Mouse (Mus musculus): ENCODE results near the gene Chchd6. TPM values are rescaled to one million over a fixed set of nuclear protein-coding genes. Genes with fewer than 3 reads are reported as not detected.
A peak's percentile ranks its signal among the peaks of the same experiment; 100 is the strongest.

The Chchd6 gene
- total and polyA plus RNA-seq, 3 experiments: 4.7 to 15.8 (median 7.1) TPM

GRCm38 (mm10) chr6:89634400-89634799, 38.9 kb upstream of the Chchd6 start:
- Histone ChIP-seq H3K9me3 (replicated peaks) (no peaks in the 10 kb centered on the region), H3K4me3 (ENCODE audit: low read depth, low read length) (no peak overlapping the region), H3K36me3 (replicated peaks) (no peaks in the 10 kb centered on the region), H3K27me3 (ENCODE audit: insufficient read depth, low read length) (peaks cover 30% of the 10 kb centered on the region), H3K4me1 (ENCODE audit: insufficient read depth, low read depth, low read length) (no peaks in the 10 kb centered on the region)
- no peak for ATAC-seq (ENCODE audit: extremely low read depth, insufficient number of reproducible peaks, low FRiP score, poor library complexity, severe bottlenecking)
- DNase-seq (ENCODE audit: low spot score): no peak
- no peak for TF ChIP-seq CTCF (IDR thresholded peaks at IDR 0.05; ENCODE audit: low read depth, low read length)
- TF ChIP-seq GATA2 (IDR thresholded peaks at IDR 0.05; ENCODE audit: borderline replicate concordance, low read depth, low read length): no peak
- no peak for TF ChIP-seq POLR2AphosphoS5 (IDR thresholded peaks at IDR 0.05; ENCODE audit: insufficient replicate concordance, low read depth, low read length)
- TF ChIP-seq GATA1 (IDR thresholded peaks at IDR 0.05; ENCODE audit: borderline replicate concordance, low read length): no peak

GRCm38 (mm10) chr6:89633115-89633514, 37.7 kb upstream of the Chchd6 start:
- peaks cover 33% of the 10 kb centered on the region for H3K27me3 ChIP-seq (ENCODE audit: insufficient read depth, low read length)
- TF ChIP-seq POLR2AphosphoS5 (IDR thresholded peaks at IDR 0.05; ENCODE audit: insufficient replicate concordance, low read depth, low read length) (no peak), CTCF (IDR thresholded peaks at IDR 0.05; ENCODE audit: low read depth, low read length) (no peak), GATA1 (IDR thresholded peaks at IDR 0.05; ENCODE audit: borderline replicate concordance, low read length) (no peak), TAL1 (conservative IDR thresholded peaks at IDR 0.05; ENCODE audit: low read depth, low read length) (no peak), GATA2 (IDR thresholded peaks at IDR 0.05; ENCODE audit: borderline replicate concordance, low read depth, low read length) (no peak)
- no peak for ATAC-seq (ENCODE audit: extremely low read depth, insufficient number of reproducible peaks, low FRiP score, poor library complexity, severe bottlenecking)

GRCm38 (mm10) chr6:89631809-89632562, 36.5 kb upstream of the Chchd6 start:
- no peak for TF ChIP-seq GATA1 (IDR thresholded peaks at IDR 0.05; ENCODE audit: borderline replicate concordance, low read length)
- peak; percentile 45; the same call in 1 of the 2 replicates for TF ChIP-seq CTCF (IDR thresholded peaks at IDR 0.05; ENCODE audit: low read depth, low read length)
- no peak for TF ChIP-seq GATA2 (IDR thresholded peaks at IDR 0.05; ENCODE audit: borderline replicate concordance, low read depth, low read length)
- Histone ChIP-seq H3K36me3 (replicated peaks) (no peaks in the 10 kb centered on the region), H3K9me3 (replicated peaks) (no peaks in the 10 kb centered on the region), H3K4me3 (ENCODE audit: low read depth, low read length) (no peak overlapping the region), H3K4me1 (ENCODE audit: insufficient read depth, low read depth, low read length) (no peaks in the 10 kb centered on the region), H3K27me3 (ENCODE audit: insufficient read depth, low read length) (peaks cover 28% of the 10 kb centered on the region)
- ATAC-seq (ENCODE audit: extremely low read depth, insufficient number of reproducible peaks, low FRiP score, poor library complexity, severe bottlenecking) (no peak), DNase-seq (ENCODE audit: low spot score) (peak; percentile 34)

More at GRCm38 (mm10) chr6:89633115-89633514, 37.7 kb upstream of the Chchd6 start:
- Histone ChIP-seq H3K4me3 (ENCODE audit: low read depth, low read length) (no peak overlapping the region), H3K9me3 (replicated peaks) (no peaks in the 10 kb centered on the region), H3K4me1 (ENCODE audit: insufficient read depth, low read depth, low read length) (no peaks in the 10 kb centered on the region), H3K36me3 (replicated peaks) (no peaks in the 10 kb centered on the region)
- no peak for DNase-seq (ENCODE audit: low spot score)

DNA sequence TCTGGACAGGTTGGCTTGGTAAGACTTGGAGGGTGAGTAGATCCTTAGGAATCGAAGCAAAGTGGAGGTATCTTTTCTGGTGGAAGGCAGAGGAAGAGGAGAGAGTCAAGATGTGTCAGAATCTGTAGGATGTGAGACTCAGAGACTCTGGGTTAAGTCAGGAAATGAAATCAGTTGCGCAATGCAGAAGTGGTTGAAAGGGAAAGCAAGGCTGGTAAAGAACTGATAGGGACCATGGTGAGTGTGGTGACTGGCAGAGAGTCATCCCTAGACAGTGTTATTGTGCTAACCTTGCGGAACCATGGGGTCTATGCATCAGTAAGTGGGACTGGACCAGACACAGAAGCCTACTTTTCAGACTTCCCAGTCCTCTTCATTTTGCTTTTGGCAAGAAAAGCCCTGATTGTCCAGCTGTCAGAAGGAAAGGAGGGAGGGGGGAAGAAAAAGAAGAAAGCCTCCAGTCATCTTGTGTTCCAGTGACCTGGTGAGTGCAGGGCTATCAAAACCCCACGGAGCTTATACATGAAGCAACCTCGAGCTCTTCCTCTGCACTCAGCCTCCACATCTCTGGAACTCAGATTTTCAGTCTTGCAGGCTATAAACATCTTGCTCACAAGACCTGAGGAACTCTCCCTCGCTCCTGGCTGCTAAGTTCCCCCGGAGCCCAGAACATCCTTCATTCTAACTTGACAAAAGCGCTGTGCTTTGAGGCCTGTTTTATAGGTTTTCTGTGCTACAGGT, 32.8 kb upstream of the Chchd6 start:
- H3K36me3 ChIP-seq (replicated peaks): no peaks in the 10 kb centered on the region
- DNase-seq (ENCODE audit: low spot score) (no peak), ATAC-seq (ENCODE audit: extremely low read depth, insufficient number of reproducible peaks, low FRiP score, poor library complexity, severe bottlenecking) (no peak)
- no peaks in the 10 kb centered on the region for H3K4me1 ChIP-seq (ENCODE audit: insufficient read depth, low read depth, low read length)
- no peak for TF ChIP-seq POLR2AphosphoS5 (IDR thresholded peaks at IDR 0.05; ENCODE audit: insufficient replicate concordance, low read depth, low read length)
- no peak for TF ChIP-seq GATA1 (IDR thresholded peaks at IDR 0.05; ENCODE audit: borderline replicate concordance, low read length)
- TF ChIP-seq GATA2 (IDR thresholded peaks at IDR 0.05; ENCODE audit: borderline replicate concordance, low read depth, low read length): no peak
- no peak for TF ChIP-seq CTCF (IDR thresholded peaks at IDR 0.05; ENCODE audit: low read depth, low read length)
- TF ChIP-seq TAL1 (conservative IDR thresholded peaks at IDR 0.05; ENCODE audit: low read depth, low read length): no peak
- no peak overlapping the region for H3K4me3 ChIP-seq (ENCODE audit: low read depth, low read length)
- no peaks in the 10 kb centered on the region for H3K9me3 ChIP-seq (replicated peaks)
- H3K27me3 ChIP-seq (ENCODE audit: insufficient read depth, low read length): peaks cover 23% of the 10 kb centered on the region

- no peak for DNase-seq (ENCODE audit: low spot score)
- ATAC-seq (ENCODE audit: extremely low read depth, insufficient number of reproducible peaks, low FRiP score, poor library complexity, severe bottlenecking): no peak
- H3K36me3 ChIP-seq (replicated peaks): no peaks in the 10 kb centered on the region
- no peak for TF ChIP-seq GATA2 (IDR thresholded peaks at IDR 0.05; ENCODE audit: borderline replicate concordance, low read depth, low read length)
- no peak for TF ChIP-seq GATA1 (IDR thresholded peaks at IDR 0.05; ENCODE audit: borderline replicate concordance, low read length)
- no peak for TF ChIP-seq CTCF (IDR thresholded peaks at IDR 0.05; ENCODE audit: low read depth, low read length)
- no peak for TF ChIP-seq TAL1 (conservative IDR thresholded peaks at IDR 0.05; ENCODE audit: low read depth, low read length)
- no peak for TF ChIP-seq POLR2AphosphoS5 (IDR thresholded peaks at IDR 0.05; ENCODE audit: insufficient replicate concordance, low read depth, low read length)
- no peak overlapping the region for H3K4me3 ChIP-seq (ENCODE audit: low read depth, low read length)
- H3K4me1 ChIP-seq (ENCODE audit: insufficient read depth, low read depth, low read length): no peaks in the 10 kb centered on the region
- no peaks in the 10 kb centered on the region for H3K9me3 ChIP-seq (replicated peaks)
- peaks cover 4% of the 10 kb centered on the region; the same call in 1 of the 2 replicates for H3K27me3 ChIP-seq (ENCODE audit: insufficient read depth, low read length)
These were observed 27.2 kb upstream of the Chchd6 start for GRCm38 (mm10) chr6:89622647-89623046.

- Histone ChIP-seq H3K36me3 (replicated peaks) (no peaks in the 10 kb centered on the region), H3K27me3 (ENCODE audit: insufficient read depth, low read length) (peaks cover 9% of the 10 kb centered on the region), H3K4me3 (ENCODE audit: low read depth, low read length) (no peak overlapping the region), H3K4me1 (ENCODE audit: insufficient read depth, low read depth, low read length) (no peaks in the 10 kb centered on the region), H3K9me3 (replicated peaks) (no peaks in the 10 kb centered on the region)
- no peak for TF ChIP-seq GATA2 (IDR thresholded peaks at IDR 0.05; ENCODE audit: borderline replicate concordance, low read depth, low read length)
- no peak for TF ChIP-seq CTCF (IDR thresholded peaks at IDR 0.05; ENCODE audit: low read depth, low read length)
- no peak for TF ChIP-seq POLR2AphosphoS5 (IDR thresholded peaks at IDR 0.05; ENCODE audit: insufficient replicate concordance, low read depth, low read length)
- no peak for TF ChIP-seq GATA1 (IDR thresholded peaks at IDR 0.05; ENCODE audit: borderline replicate concordance, low read length)
- DNase-seq (ENCODE audit: low spot score) (no peak), ATAC-seq (ENCODE audit: extremely low read depth, insufficient number of reproducible peaks, low FRiP score, poor library complexity, severe bottlenecking) (no peak)
These were observed 19.9 kb upstream of the Chchd6 start for GRCm38 (mm10) chr6:89615373-89615755.

Data from G1E (cell line).